Mouse (Mus musculus) stomach, embryonic 16.5 days (tissue): ENCODE data around the gene Bcas2. TPM values are rescaled to one million over a fixed set of nuclear protein-coding genes. Genes with fewer than 3 reads are reported as not detected.
"Not testable (repeated sequence)": the region's sequence is repeated elsewhere in the genome, so short reads cannot be mapped to it uniquely, and the experiment has no call there.

Experiments
- ATAC-seq: fragments of 200-750 bp; cut with Nextera tagmentation; 2 replicates; pipeline ENCODE4 v1.8.0; 2017; ENCODE audit warnings: moderate number of reproducible peaks, moderate TSS enrichment; ENCODE audit not compliant: insufficient read depth, low FRiP score
- H3K27ac ChIP-seq: fragments of 300-500 bp; sonication (generic); 2 replicates; pipeline ENCODE4 v1.5.1; 2014; ENCODE audit warnings: low read length
- H3K27me3 ChIP-seq: fragments of 300-500 bp; sonication (generic); 2 replicates; pipeline ENCODE4 v1.6.1; 2014; ENCODE audit warnings: low read length, control low read depth, mixed read lengths; ENCODE audit not compliant: control insufficient read depth, insufficient read depth
- H3K36me3 ChIP-seq: fragments of 300-500 bp; sonication (generic); 2 replicates; pipeline ENCODE4 v1.6.1; 2014; ENCODE audit warnings: low read length; ENCODE audit not compliant: control insufficient read depth, insufficient read depth
- H3K4me1 ChIP-seq: fragments of 300-500 bp; sonication (generic); 2 replicates; pipeline ENCODE4 v1.6.1; 2014; ENCODE audit warnings: low read length, control low read depth, mixed read lengths; ENCODE audit not compliant: control insufficient read depth, insufficient read depth
- H3K4me2 ChIP-seq: fragments of 300-500 bp; sonication (generic); 2 replicates; pipeline ENCODE4 v1.6.1; 2014; ENCODE audit warnings: low read depth, low read length, mixed read lengths
- H3K4me3 ChIP-seq: fragments of 300-500 bp; sonication (generic); replicated peaks from 2 replicates; pipeline ENCODE4 v1.5.1; 2014; ENCODE audit warnings: mild to moderate bottlenecking, low read length
- H3K9ac ChIP-seq: fragments of 300-500 bp; sonication (generic); 2 replicates; pipeline ENCODE4 v1.6.1; 2014; ENCODE audit warnings: low read length
- H3K9me3 ChIP-seq: fragments of 300-500 bp; sonication (generic); replicated peaks from 2 replicates; pipeline ENCODE4 v1.6.1; 2016; ENCODE audit warnings: low read length, control low read depth; ENCODE audit not compliant: control insufficient read depth
- WGBS: fragments of 180-500 bp; shearing (Covaris S2); extraction: QIAGEN DNeasy Blood & Tissue Kit; methylation state at CpG from one replicate; pipeline ENCODE4 v1.1.7; 2014; 5-methylcytosine and 5-hydroxymethylcytosine counted together
- polyA plus RNA-seq: library from polyadenylated mRNA; unstranded; fragments of >200 nt; fragmentation: Nextera tagmentation; extraction: Ambion mirVana; gene quantifications from 2 replicates; pipeline ENCODE4 v1.2.1, GENCODE M21; 2015

Gene Bcas2
- polyA plus RNA-seq, 1 experiment from 2014 or later = 186 TPM

DNA sequence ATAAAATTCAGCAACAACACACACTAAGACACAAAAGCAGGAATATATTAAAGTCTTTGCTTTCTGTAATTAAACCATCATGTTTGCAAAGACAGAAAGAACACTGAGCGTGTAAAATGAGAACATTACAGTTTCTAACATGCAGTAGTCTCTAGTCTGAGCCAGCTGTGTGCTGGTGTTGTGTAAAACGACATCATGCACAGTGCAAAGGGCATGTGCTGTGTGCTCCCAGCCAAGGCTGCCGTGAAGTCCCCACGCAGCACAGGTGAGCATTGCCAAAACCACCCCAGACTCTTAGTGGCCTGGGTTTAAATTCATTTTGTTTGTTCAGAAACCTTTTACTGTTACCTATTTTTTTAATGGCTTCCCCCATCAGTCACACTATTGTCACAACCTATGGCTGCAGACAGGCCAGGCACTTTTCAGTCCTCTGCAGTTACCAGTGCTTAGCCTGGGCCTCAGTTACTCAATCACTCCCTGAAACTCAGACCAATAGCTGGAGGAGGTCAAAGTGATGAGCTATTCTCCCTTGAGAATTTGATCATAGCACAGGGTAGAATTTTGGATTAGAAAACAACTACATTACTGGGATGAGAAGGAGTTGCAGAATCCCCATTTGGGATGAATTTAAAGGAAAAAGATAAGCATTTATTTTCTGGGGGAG lies 34.9 kb upstream of the Bcas2 start:
- Histone ChIP-seq H3K4me3 (no peak overlapping the region), H3K9me3 (no peaks in the 10 kb centered on the region), H3K36me3 (no peaks in the 10 kb centered on the region), H3K4me2 (no peak overlapping the region), H3K27me3 (no peaks in the 10 kb centered on the region), H3K4me1 (peaks cover 5% of the 10 kb centered on the region; the same call in 1 of the 2 replicates), H3K27ac (no peak overlapping the region), H3K9ac (no peak overlapping the region)
- WGBS = 76% methylated on average over 4 of the region's 4 CpGs
- no peak for ATAC-seq

DNA sequence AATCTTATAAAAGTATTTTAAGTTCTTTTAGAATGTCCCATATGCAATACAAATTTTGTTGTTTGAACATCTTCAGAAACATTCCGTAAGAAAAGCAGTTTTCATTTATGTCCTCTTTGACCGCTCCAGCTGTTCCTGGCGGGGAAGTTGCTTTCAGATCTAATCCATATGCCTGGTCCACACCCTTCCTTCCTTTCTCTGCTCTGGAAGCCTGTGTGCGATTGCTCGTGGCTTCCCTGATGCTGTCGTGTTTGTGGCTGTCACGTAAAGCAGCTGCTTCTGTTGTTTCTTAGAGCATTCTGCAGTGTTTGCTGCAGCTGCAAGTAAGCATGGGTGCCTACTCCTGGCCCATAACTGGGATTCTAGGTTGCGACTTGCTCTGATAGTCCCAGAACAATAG lies 32.4 kb upstream of the Bcas2 start:
- 43% methylated on average over 8 of the region's 8 CpGs for WGBS
- H3K36me3 ChIP-seq = no peaks in the 10 kb centered on the region
- no peak overlapping the region for H3K4me3 ChIP-seq
- 0 out of 2 replicates have a peak overlapping the region, but pooled peaks have one; percentile 34 for H3K9ac ChIP-seq
- peak overlapping the region; percentile 28; the same call in 1 of the 2 replicates for H3K4me2 ChIP-seq
- H3K27ac ChIP-seq = peak overlapping the region; percentile 86
- no peaks in the 10 kb centered on the region for H3K9me3 ChIP-seq
- no peaks in the 10 kb centered on the region for H3K27me3 ChIP-seq
- H3K4me1 ChIP-seq = peaks cover 5% of the 10 kb centered on the region; the same call in 1 of the 2 replicates
- ATAC-seq = peak; percentile 68; the same call in 1 of the 2 replicates

DNA sequence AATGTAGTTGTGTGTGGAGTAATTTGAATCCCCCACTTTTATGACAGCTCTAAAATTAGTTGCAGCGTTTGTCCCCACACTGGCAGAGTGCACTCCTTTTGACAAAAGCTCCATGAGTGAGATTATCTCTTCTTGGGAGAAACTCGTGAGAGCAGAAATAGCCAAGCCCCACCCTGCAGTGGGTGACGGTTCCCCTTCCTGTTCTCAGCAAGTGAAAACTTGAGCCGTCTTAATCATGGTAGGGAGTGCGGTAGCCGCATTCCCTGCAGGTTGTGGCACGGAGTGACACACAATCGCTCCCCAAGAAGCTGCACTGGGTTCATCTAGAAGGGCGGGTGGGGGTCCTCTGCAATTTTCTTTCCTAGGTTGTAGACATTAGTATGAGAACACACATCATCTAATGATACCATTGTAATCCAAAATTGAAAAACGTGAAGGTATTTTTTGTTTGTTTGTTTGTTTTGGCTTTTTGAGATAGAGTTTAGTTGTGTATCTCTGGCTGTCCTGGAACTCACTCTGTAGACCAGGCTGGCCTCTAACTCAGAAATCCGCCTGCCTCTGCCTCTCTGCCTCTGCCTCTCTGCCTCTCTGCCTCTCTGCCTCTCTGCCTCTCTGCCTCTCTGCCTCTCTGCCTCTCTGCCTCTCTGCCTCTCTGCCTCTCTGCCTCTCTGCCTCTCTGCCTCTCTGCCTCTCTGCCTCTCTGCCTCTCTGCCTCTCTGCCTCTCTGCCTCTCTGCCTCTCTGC lies 31.2 kb upstream of the Bcas2 start:
- H3K4me2 ChIP-seq = peak overlapping the region; percentile 28

DNA sequence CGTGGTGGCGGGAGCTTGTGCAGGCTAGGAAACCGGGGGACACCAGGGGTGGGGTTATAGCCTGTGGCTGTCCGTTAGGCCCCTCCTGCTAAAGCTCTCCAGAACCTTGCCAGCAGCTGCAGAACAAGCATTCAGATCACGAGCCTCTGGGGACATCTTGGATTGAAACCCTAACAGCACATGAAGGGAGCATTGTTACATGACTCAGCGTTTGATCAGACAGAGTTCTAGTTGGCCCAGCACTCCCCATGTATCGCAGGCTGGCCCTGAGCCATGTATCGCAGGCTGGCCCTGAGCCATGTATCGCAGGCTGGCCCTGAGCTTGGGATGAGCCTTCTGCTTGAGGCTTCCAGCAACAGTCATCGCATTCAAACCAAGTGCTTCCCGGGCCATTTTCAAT lies 30.2 kb upstream of the Bcas2 start:
- no peak overlapping the region for H3K4me3 ChIP-seq
- ATAC-seq = no peak
- H3K4me1 ChIP-seq = peaks cover 5% of the 10 kb centered on the region; the same call in 1 of the 2 replicates
- WGBS = 84% methylated on average over 11 of the region's 11 CpGs
- H3K27ac ChIP-seq = no peak overlapping the region; the same call in 1 of the 2 replicates
- H3K9me3 ChIP-seq = no peaks in the 10 kb centered on the region
- no peaks in the 10 kb centered on the region for H3K36me3 ChIP-seq
- no peak overlapping the region for H3K4me2 ChIP-seq
- no peak overlapping the region for H3K9ac ChIP-seq
- no peaks in the 10 kb centered on the region for H3K27me3 ChIP-seq

More for the DNA sequence above, 31.2 kb upstream of the Bcas2 start:
- not testable (repeated sequence) for H3K36me3 ChIP-seq, H3K27me3 ChIP-seq, H3K9ac ChIP-seq, H3K9me3 ChIP-seq, H3K4me1 ChIP-seq, H3K4me3 ChIP-seq
- peak overlapping the region; percentile 86 for H3K27ac ChIP-seq
- peak; percentile 66 for ATAC-seq
- 50% methylated on average over 11 of the region's 11 CpGs for WGBS

DNA sequence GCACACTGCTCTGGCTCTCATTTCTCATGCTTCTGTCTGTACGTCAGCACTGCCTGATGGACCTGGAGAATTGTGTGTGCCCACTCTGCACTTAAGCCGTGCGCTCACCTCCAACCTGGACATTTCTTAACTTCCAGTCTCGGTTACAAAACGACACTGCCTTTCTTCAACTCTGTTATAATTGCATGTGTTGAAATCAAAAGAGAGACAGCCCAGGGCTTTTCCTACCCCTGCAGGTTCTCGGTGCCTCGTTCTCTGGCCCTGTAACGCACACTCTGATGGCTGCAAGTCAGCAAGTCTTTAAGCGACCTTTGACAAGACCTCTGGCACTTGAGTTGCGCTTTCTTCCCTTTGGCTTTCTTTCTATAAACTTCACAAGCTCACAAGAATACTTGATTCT lies 29.1 kb upstream of the Bcas2 start:
- Histone ChIP-seq H3K9ac (no peak overlapping the region), H3K4me3 (no peak overlapping the region), H3K27me3 (no peaks in the 10 kb centered on the region), H3K4me2 (no peak overlapping the region), H3K36me3 (no peaks in the 10 kb centered on the region), H3K4me1 (peaks cover 5% of the 10 kb centered on the region; the same call in 1 of the 2 replicates), H3K27ac (no peak overlapping the region), H3K9me3 (no peaks in the 10 kb centered on the region)
- ATAC-seq = no peak
- WGBS = 85% methylated on average over 10 of the region's 10 CpGs

DNA sequence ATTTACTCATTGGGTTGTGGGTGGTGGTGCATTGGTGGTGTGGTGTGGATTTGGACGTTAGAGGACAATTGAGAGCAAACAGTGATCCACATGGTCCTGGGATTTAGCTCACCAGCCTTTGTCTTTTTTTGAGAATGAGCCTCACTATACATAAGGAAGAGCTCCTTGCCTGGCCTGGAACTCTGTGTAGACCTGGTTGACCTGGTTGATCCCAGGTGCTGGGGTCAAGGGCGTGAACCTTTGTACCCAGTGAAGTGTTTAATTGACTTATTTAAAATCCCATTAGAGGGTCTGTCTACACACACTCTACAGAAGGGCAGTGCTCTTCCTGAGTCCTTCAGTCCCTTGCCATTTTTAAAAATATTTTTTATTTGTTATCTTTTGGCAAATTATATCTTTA lies 26.1 kb upstream of the Bcas2 start:
- no peak overlapping the region for H3K9ac ChIP-seq
- peak overlapping the region; percentile 84 for H3K27ac ChIP-seq
- H3K4me1 ChIP-seq = no peaks in the 10 kb centered on the region
- H3K27me3 ChIP-seq = no peaks in the 10 kb centered on the region
- no peak overlapping the region for H3K4me2 ChIP-seq
- WGBS = 83% methylated on average over 2 of the region's 2 CpGs
- ATAC-seq = no peak
- H3K9me3 ChIP-seq = no peaks in the 10 kb centered on the region
- H3K4me3 ChIP-seq = no peak overlapping the region
- no peaks in the 10 kb centered on the region for H3K36me3 ChIP-seq

DNA sequence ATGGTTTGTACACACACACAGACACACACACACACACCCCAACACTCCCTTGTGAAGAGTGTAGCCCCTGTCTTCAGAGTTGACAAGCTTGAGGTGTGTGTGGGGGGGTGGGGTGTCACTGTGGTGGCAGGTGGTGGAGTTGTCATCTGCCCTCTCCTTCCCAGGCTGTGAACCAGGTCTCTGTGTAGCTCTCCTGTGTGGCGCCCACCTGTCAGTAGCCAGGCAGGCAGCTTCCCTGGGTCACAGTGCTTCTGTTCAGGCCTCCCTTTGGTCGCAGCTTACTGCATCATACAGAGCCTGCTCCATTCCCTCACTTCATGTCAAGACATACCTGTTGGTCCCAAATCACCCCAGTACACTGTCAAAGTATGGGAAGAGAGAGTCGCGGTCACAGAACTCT lies 25.7 kb upstream of the Bcas2 start:
- 72% methylated on average over 4 of the region's 4 CpGs for WGBS
- H3K9me3 ChIP-seq = no peaks in the 10 kb centered on the region
- H3K36me3 ChIP-seq = no peaks in the 10 kb centered on the region
- H3K4me1 ChIP-seq = no peaks in the 10 kb centered on the region
- H3K9ac ChIP-seq = no peak overlapping the region
- no peak overlapping the region for H3K4me3 ChIP-seq
- ATAC-seq = no peak
- no peak overlapping the region for H3K4me2 ChIP-seq
- peak overlapping the region; percentile 84 for H3K27ac ChIP-seq
- no peaks in the 10 kb centered on the region for H3K27me3 ChIP-seq

DNA sequence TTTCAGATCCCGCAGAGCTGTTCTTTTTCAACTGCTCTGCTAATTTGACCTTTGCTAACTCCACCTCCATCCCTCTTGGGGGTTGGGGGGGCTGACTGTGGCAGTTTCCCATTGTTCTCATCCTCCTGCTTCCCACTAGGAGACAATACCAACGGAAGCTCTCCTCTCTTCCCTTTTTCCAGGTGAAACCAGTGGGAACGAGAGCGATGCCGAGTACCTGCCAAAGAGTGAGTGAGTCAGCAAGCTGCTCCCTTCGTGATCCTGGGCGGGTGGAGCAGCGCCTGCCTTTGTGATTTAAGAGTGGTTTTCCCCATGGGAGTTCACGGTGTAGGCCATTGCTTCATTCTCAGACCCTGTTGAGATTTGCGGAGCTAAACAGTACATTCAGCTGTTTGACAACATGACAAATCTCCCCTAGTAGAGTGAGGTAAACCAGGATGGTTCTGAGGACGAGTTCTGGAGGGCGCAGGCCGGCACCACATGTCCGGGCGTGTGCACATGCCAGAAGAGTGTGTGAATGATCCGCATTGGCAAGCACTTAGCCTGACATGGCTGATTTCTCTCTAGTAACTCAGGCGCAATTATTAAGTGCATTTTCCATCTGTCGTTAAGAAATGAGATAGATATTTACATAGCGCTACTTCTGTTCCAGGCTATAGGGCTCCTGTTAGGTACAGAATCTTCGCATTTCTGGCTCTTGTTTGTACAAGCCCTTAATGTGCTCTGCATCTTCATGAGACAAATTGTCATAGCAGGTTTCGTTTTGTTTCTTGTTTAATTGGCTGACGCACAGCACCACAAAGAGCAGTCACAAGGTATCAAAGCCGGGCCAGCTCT lies 24.9 kb upstream of the Bcas2 start:
- WGBS = 64% methylated on average over 23 of the region's 23 CpGs
- H3K27ac ChIP-seq = peak overlapping the region; percentile 84

More for the DNA sequence above, 24.9 kb upstream of the Bcas2 start:
- Histone ChIP-seq H3K4me3 (no peak overlapping the region), H3K4me2 (no peak overlapping the region), H3K9me3 (no peaks in the 10 kb centered on the region), H3K4me1 (no peaks in the 10 kb centered on the region), H3K36me3 (no peaks in the 10 kb centered on the region), H3K27me3 (no peaks in the 10 kb centered on the region), H3K9ac (no peak overlapping the region)
- peak; percentile 81 for ATAC-seq
